Mouse (Mus musculus): ENCODE data around the gene Inpp5a. TPM values are rescaled to one million over a fixed set of nuclear protein-coding genes. Genes with fewer than 3 reads are reported as not detected.

Inpp5a gene
- polyA plus RNA-seq, 1 experiment from 2014 or later: 23.0 TPM

DNA sequence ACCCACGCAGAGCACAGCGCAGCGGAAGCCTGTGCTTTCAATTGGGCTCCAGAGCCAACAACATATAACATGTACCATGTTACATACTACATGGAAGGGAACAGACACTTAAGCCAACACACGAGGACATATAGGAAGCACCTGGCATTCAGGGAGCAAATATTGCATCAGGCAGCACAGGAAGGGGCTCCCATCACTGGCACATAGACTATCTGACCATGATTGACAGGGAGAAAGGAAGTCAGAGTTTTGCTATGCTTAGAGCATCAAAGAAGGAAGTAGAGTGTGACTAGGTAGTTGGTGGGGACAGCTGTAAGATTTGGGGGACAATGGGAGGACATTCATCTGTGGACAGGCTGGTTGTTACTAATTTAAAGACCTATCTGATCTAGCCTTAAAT lies 103.4 kb downstream of the Inpp5a start:
- Histone ChIP-seq H3K27me3 (ENCODE audit: control insufficient read depth, insufficient read depth, low read length) (peaks cover 13% of the 10 kb centered on the region; the same call in 1 of the 2 replicates), H3K4me3 (ENCODE audit: low read depth, low read length) (no peak overlapping the region), H3K4me2 (ENCODE audit: low read depth, severe bottlenecking) (no peak overlapping the region), H3K36me3 (ENCODE audit: control insufficient read depth, insufficient read depth, low read length) (no peaks in the 10 kb centered on the region), H3K27ac (replicated peaks; ENCODE audit: low read depth, low read length) (no peak overlapping the region), H3K9ac (ENCODE audit: low read length) (no peak overlapping the region), H3K4me1 (ENCODE audit: control insufficient read depth, insufficient read depth, low read length) (0 out of 2 replicates have a peak, but pooled peaks cover 6% of the 10 kb centered on the region), H3K9me3 (ENCODE audit: control insufficient read depth, low read length) (no peaks in the 10 kb centered on the region)
- ATAC-seq (ENCODE audit: insufficient number of reproducible peaks, low FRiP score, low TSS enrichment, low read depth): no peak
- WGBS: 89% methylated on average over 4 of the region's 4 CpGs
- DNase-seq (ENCODE audit: low spot score): no peak

GRCm38 (mm10) chr7:139492946-139493345 lies 104.0 kb downstream of the Inpp5a start:
- peaks cover 9% of the 10 kb centered on the region; the same call in 1 of the 2 replicates for H3K27me3 ChIP-seq (ENCODE audit: control insufficient read depth, insufficient read depth, low read length)
- H3K9ac ChIP-seq (ENCODE audit: low read length): no peak overlapping the region
- H3K27ac ChIP-seq (replicated peaks; ENCODE audit: low read depth, low read length): no peak overlapping the region
- H3K4me2 ChIP-seq (ENCODE audit: low read depth, severe bottlenecking): no peak overlapping the region
- ATAC-seq (ENCODE audit: insufficient number of reproducible peaks, low FRiP score, low TSS enrichment, low read depth): no peak
- DNase-seq (ENCODE audit: low spot score): no peak
- 0 out of 2 replicates have a peak, but pooled peaks cover 6% of the 10 kb centered on the region for H3K4me1 ChIP-seq (ENCODE audit: control insufficient read depth, insufficient read depth, low read length)
- H3K9me3 ChIP-seq (ENCODE audit: control insufficient read depth, low read length): no peaks in the 10 kb centered on the region
- WGBS: 46% methylated on average over 2 of the region's 2 CpGs
- no peaks in the 10 kb centered on the region for H3K36me3 ChIP-seq (ENCODE audit: control insufficient read depth, insufficient read depth, low read length)
- H3K4me3 ChIP-seq (ENCODE audit: low read depth, low read length): no peak overlapping the region

GRCm38 (mm10) chr7:139495791-139496190 lies 106.9 kb downstream of the Inpp5a start:
- no peaks in the 10 kb centered on the region for H3K36me3 ChIP-seq (ENCODE audit: control insufficient read depth, insufficient read depth, low read length)
- no peak overlapping the region for H3K4me2 ChIP-seq (ENCODE audit: low read depth, severe bottlenecking)
- no peaks in the 10 kb centered on the region for H3K4me1 ChIP-seq (ENCODE audit: control insufficient read depth, insufficient read depth, low read length)
- no peaks in the 10 kb centered on the region for H3K9me3 ChIP-seq (ENCODE audit: control insufficient read depth, low read length)
- no peak overlapping the region for H3K4me3 ChIP-seq (ENCODE audit: low read depth, low read length)
- peaks cover 6% of the 10 kb centered on the region; the same call in 1 of the 2 replicates for H3K27me3 ChIP-seq (ENCODE audit: control insufficient read depth, insufficient read depth, low read length)
- no peak overlapping the region for H3K9ac ChIP-seq (ENCODE audit: low read length)
- no peak for ATAC-seq (ENCODE audit: insufficient number of reproducible peaks, low FRiP score, low TSS enrichment, low read depth)
- H3K27ac ChIP-seq (replicated peaks; ENCODE audit: low read depth, low read length): no peak overlapping the region
- WGBS: 82% methylated on average over 6 of the region's 6 CpGs
- DNase-seq (ENCODE audit: low spot score): no peak

DNA sequence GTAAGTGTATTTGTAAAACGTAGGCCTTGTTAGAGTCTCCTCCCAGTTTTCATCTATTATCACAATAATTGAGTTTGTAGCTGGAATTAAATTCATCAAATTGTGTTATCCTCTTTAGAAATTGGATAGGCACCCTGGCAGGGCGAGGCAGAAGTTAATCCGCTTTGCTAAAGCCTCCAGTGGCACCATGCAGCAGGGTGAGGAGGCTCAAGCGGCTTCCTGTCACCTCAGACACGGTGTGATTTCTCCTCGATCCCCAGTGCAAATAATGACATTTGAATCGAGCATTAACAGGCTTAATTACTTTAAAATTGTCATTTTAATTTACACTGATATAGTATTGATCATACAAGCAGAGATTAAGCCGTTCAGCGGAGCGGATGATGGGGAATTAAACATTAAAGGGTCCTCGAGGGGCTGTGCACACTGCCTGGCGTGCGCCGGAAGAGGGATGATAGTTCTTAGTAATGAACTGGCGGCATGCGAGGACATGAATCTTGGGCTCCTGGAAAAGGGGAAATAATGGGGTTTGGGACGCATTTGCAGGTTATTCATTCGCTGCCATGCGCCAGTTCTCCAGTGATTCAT lies 109.2 kb downstream of the Inpp5a start:
- ATAC-seq (ENCODE audit: insufficient number of reproducible peaks, low FRiP score, low TSS enrichment, low read depth) (no peak), DNase-seq (ENCODE audit: low spot score) (no peak)
- H3K4me3 ChIP-seq (ENCODE audit: low read depth, low read length): no peak overlapping the region
- no peaks in the 10 kb centered on the region for H3K9me3 ChIP-seq (ENCODE audit: control insufficient read depth, low read length)
- no peak overlapping the region for H3K27ac ChIP-seq (replicated peaks; ENCODE audit: low read depth, low read length)
- H3K36me3 ChIP-seq (ENCODE audit: control insufficient read depth, insufficient read depth, low read length): no peaks in the 10 kb centered on the region
- WGBS: 87% methylated on average over 19 of the region's 19 CpGs
- no peak overlapping the region for H3K4me2 ChIP-seq (ENCODE audit: low read depth, severe bottlenecking)
- H3K9ac ChIP-seq (ENCODE audit: low read length): no peak overlapping the region
- no peaks in the 10 kb centered on the region for H3K4me1 ChIP-seq (ENCODE audit: control insufficient read depth, insufficient read depth, low read length)
- 0 out of 2 replicates have a peak, but pooled peaks cover 3% of the 10 kb centered on the region for H3K27me3 ChIP-seq (ENCODE audit: control insufficient read depth, insufficient read depth, low read length)

GRCm38 (mm10) chr7:139504064-139504463 lies 115.2 kb downstream of the Inpp5a start:
- 0 out of 2 replicates have a peak, but pooled peaks cover 3% of the 10 kb centered on the region for H3K27me3 ChIP-seq (ENCODE audit: control insufficient read depth, insufficient read depth, low read length)
- H3K4me2 ChIP-seq (ENCODE audit: low read depth, severe bottlenecking): no peak overlapping the region
- 92% methylated on average over 7 of the region's 7 CpGs for WGBS
- DNase-seq (ENCODE audit: low spot score) (no peak), ATAC-seq (ENCODE audit: insufficient number of reproducible peaks, low FRiP score, low TSS enrichment, low read depth) (no peak)
- no peak overlapping the region for H3K4me3 ChIP-seq (ENCODE audit: low read depth, low read length)
- no peaks in the 10 kb centered on the region for H3K36me3 ChIP-seq (ENCODE audit: control insufficient read depth, insufficient read depth, low read length)
- no peak overlapping the region for H3K27ac ChIP-seq (replicated peaks; ENCODE audit: low read depth, low read length)
- no peaks in the 10 kb centered on the region for H3K9me3 ChIP-seq (ENCODE audit: control insufficient read depth, low read length)
- no peak overlapping the region for H3K9ac ChIP-seq (ENCODE audit: low read length)
- H3K4me1 ChIP-seq (ENCODE audit: control insufficient read depth, insufficient read depth, low read length): no peaks in the 10 kb centered on the region

- Histone ChIP-seq H3K9me3 (ENCODE audit: control insufficient read depth, low read length) (no peaks in the 10 kb centered on the region), H3K27me3 (ENCODE audit: control insufficient read depth, insufficient read depth, low read length) (no peaks in the 10 kb centered on the region), H3K27ac (replicated peaks; ENCODE audit: low read depth, low read length) (no peak overlapping the region), H3K4me3 (ENCODE audit: low read depth, low read length) (no peak overlapping the region), H3K4me2 (ENCODE audit: low read depth, severe bottlenecking) (no peak overlapping the region), H3K36me3 (ENCODE audit: control insufficient read depth, insufficient read depth, low read length) (no peaks in the 10 kb centered on the region), H3K4me1 (ENCODE audit: control insufficient read depth, insufficient read depth, low read length) (no peaks in the 10 kb centered on the region), H3K9ac (ENCODE audit: low read length) (no peak overlapping the region)
- ATAC-seq (ENCODE audit: insufficient number of reproducible peaks, low FRiP score, low TSS enrichment, low read depth) (no peak), DNase-seq (ENCODE audit: low spot score) (no peak)
- WGBS: 73% methylated on average over 9 of the region's 9 CpGs
Measured at GRCm38 (mm10) chr7:139506677-139507412, 117.9 kb downstream of the Inpp5a start.

DNA sequence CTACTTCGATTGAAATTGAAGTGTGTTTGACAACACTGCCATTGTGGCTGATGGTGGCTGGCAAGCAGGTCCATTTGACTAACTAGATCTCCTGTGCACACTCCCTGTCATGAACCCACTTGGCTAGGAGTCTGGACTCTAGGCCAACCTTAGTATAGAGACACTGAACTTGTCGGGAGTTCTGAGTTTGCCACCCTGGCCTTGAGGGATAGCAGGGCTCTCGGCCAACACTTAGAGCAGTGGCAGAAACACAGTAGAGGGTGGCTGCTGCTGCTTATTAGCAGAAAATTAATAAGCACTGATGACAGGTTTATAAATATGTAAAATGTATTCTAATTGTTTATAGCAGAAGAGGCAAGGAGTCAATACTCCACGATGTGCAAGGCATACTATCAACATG lies 120.0 kb downstream of the Inpp5a start:
- H3K27ac ChIP-seq (replicated peaks; ENCODE audit: low read depth, low read length): no peak overlapping the region
- DNase-seq (ENCODE audit: low spot score) (no peak), ATAC-seq (ENCODE audit: insufficient number of reproducible peaks, low FRiP score, low TSS enrichment, low read depth) (no peak)
- no peaks in the 10 kb centered on the region for H3K9me3 ChIP-seq (ENCODE audit: control insufficient read depth, low read length)
- H3K27me3 ChIP-seq (ENCODE audit: control insufficient read depth, insufficient read depth, low read length): no peaks in the 10 kb centered on the region
- no peak overlapping the region for H3K9ac ChIP-seq (ENCODE audit: low read length)
- 83% methylated on average over 4 of the region's 4 CpGs for WGBS
- no peak overlapping the region for H3K4me2 ChIP-seq (ENCODE audit: low read depth, severe bottlenecking)
- no peak overlapping the region for H3K4me3 ChIP-seq (ENCODE audit: low read depth, low read length)
- no peaks in the 10 kb centered on the region for H3K4me1 ChIP-seq (ENCODE audit: control insufficient read depth, insufficient read depth, low read length)
- H3K36me3 ChIP-seq (ENCODE audit: control insufficient read depth, insufficient read depth, low read length): no peaks in the 10 kb centered on the region; the same call in 1 of the 2 replicates

DNA sequence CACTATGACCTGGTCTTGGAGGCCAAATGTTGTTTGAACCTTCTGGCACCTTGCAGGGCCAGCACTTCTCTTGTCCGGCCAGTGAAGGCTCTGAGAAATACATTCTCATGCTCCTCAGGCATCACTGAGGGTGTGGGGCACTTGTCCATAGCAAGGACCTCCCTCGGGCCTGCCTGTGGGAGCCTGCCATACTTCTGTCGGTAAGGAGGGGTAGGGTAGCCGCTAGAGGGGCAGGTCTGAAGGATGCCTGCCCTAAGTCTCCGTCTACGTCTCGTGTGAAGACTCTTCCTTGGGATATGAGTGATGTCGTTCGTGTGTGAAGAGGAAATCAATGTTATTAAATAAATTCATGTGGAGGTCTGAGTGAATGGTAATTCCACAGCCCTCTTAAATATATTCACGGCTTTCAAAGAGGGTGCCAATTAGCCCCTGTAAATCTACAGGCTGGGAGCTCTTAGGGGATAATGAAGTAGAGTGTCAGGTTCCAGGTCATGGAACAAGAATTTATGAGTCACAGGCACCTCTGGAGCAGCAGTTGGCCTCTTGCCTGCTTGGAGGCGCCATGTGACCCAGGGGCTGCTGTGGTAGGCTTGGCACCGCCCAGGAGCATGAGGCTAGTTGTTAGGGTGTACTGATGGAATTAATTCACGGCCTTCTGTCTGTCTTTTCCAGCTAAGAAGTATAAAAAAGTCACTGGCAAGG lies 127.2 kb downstream of the Inpp5a start:
- peak; percentile 53 for DNase-seq (ENCODE audit: low spot score)
- H3K36me3 ChIP-seq (ENCODE audit: control insufficient read depth, insufficient read depth, low read length): no peaks in the 10 kb centered on the region; the same call in 1 of the 2 replicates
- peaks cover 12% of the 10 kb centered on the region for H3K4me1 ChIP-seq (ENCODE audit: control insufficient read depth, insufficient read depth, low read length)
- WGBS: 47% methylated on average over 13 of the region's 13 CpGs
- peak; percentile 72; the same call in 1 of the 2 replicates for ATAC-seq (ENCODE audit: insufficient number of reproducible peaks, low FRiP score, low TSS enrichment, low read depth)
- no peak overlapping the region for H3K27ac ChIP-seq (replicated peaks; ENCODE audit: low read depth, low read length)
- H3K4me3 ChIP-seq (ENCODE audit: low read depth, low read length): no peak overlapping the region
- H3K4me2 ChIP-seq (ENCODE audit: low read depth, severe bottlenecking): no peak overlapping the region
- H3K27me3 ChIP-seq (ENCODE audit: control insufficient read depth, insufficient read depth, low read length): no peaks in the 10 kb centered on the region
- H3K9me3 ChIP-seq (ENCODE audit: control insufficient read depth, low read length): no peaks in the 10 kb centered on the region
- H3K9ac ChIP-seq (ENCODE audit: low read length): no peak overlapping the region
